Mouse (Mus musculus) bone marrow, adult 2 months (tissue): ENCODE data around the gene Sspn.

Source experiments
- CTCF ChIP-seq: fragments of 200-500 bp; IDR thresholded peaks from 2 replicates; pipeline ENCODE4 v1.5.1; 2011; ENCODE audit warnings: low read length, control low read depth; ENCODE audit not compliant: control insufficient read depth, insufficient read depth
- POLR2A ChIP-seq: fragments of 200-500 bp; IDR thresholded peaks from 2 replicates; pipeline ENCODE4 v1.6.1; 2011; ENCODE audit warnings: low read depth, mild to moderate bottlenecking, control low read depth, low read length, borderline replicate concordance; ENCODE audit not compliant: control insufficient read depth

- TF ChIP-seq CTCF (no peak), POLR2A (no peak)
These were observed 26.1 kb downstream of the Sspn start for GRCm38 (mm10) chr6:145957427-145957965.
